Mouse (Mus musculus) CH12.LX (cell line): ENCODE measurements around the gene Slc38a3. TPM values are rescaled to one million over a fixed set of nuclear protein-coding genes. Genes with fewer than 3 reads are reported as not detected.

Experiments used
- DNase-seq: peaks from one replicate; pipeline ENCODE4 v3.0.0-alpha.2; 2013; ENCODE audit errors: extremely low read depth
- H3K27ac ChIP-seq: 2 replicates; pipeline ENCODE4 v1.5.1; 2012; ENCODE audit warnings: low read depth, mild to moderate bottlenecking, control low read depth, moderate library complexity; ENCODE audit not compliant: insufficient read depth
- H3K27me3 ChIP-seq: replicated peaks from 2 replicates; pipeline ENCODE3; 2012; ENCODE audit warnings: inconsistent platforms
- H3K36me3 ChIP-seq, 2 experiments: replicated peaks in 1 of 2; 2 replicates each; pipeline versions ENCODE3 to v1.6.1; 2012; ENCODE audit warnings: inconsistent platforms in 1 of 2, low read length in 1 of 2, mild to moderate bottlenecking in 1 of 2, mixed read lengths in 1 of 2, moderate library complexity in 1 of 2; ENCODE audit not compliant: control insufficient read depth in 1 of 2, insufficient read depth in 1 of 2
- H3K4me1 ChIP-seq, 2 experiments: 2 replicates each; pipeline ENCODE4 v1.6.1; 2012; ENCODE audit warnings: inconsistent platforms in 1 of 2, moderate library complexity in 1 of 2; ENCODE audit not compliant: insufficient read depth in 2 of 2, control insufficient read depth in 1 of 2
- H3K4me2 ChIP-seq: 2 replicates; pipeline ENCODE4 v1.6.1; 2012; ENCODE audit warnings: low read depth, mild to moderate bottlenecking, control low read depth; ENCODE audit not compliant: poor library complexity, insufficient read depth, severe bottlenecking
- H3K4me3 ChIP-seq, 3 experiments: fragments of 150-350 bp in 1 of 3; sonication (generic) in 1 of 3; replicated peaks in 1 of 3; 2 replicates each; pipeline versions ENCODE3 to v1.5.1; 2011 to 2012; ENCODE audit warnings: low read depth in 2 of 3, low read length in 2 of 3, mild to moderate bottlenecking in 2 of 3, moderate library complexity in 2 of 3, control low read depth in 1 of 3, improper control_type of control experiment in 1 of 3, inconsistent platforms in 1 of 3, mixed read lengths in 1 of 3; ENCODE audit not compliant: poor library complexity in 1 of 3
- H3K79me2 ChIP-seq: replicated peaks from 2 replicates; pipeline ENCODE4 v1.6.1; 2012; ENCODE audit warnings: mild to moderate bottlenecking, moderate library complexity; ENCODE audit not compliant: control insufficient read depth, poor library complexity, insufficient read depth, severe bottlenecking; ENCODE audit errors: extremely low read depth
- H3K9ac ChIP-seq: 2 replicates; pipeline ENCODE4 v1.6.1; 2012; ENCODE audit warnings: low read depth, mild to moderate bottlenecking, control low read depth, moderate library complexity; ENCODE audit not compliant: insufficient read depth
- H3K9me3 ChIP-seq: replicated peaks from 2 replicates; pipeline ENCODE3; 2012; ENCODE audit warnings: low read length, inconsistent platforms, mixed read lengths
- BHLHE40 ChIP-seq: IDR thresholded peaks from 2 replicates; pipeline ENCODE4 v1.6.1; 2011; ENCODE audit warnings: mild to moderate bottlenecking, low read depth, low read length, improper control_type of control experiment
- CHD1 ChIP-seq: IDR thresholded peaks from 2 replicates; pipeline ENCODE4 v1.6.1; 2012; ENCODE audit warnings: low read depth, low read length, improper control_type of control experiment, inconsistent platforms
- CHD2 ChIP-seq: IDR thresholded peaks from 2 replicates; pipeline ENCODE4 v1.6.1; 2011; ENCODE audit warnings: low read length, improper control_type of control experiment
- CTCF ChIP-seq, 2 experiments: IDR thresholded peaks in 1 of 2; conservative IDR thresholded peaks in 1 of 2; 2 replicates each; pipeline ENCODE4 v1.5.1; 2011 to 2012; ENCODE audit warnings: low read depth in 2 of 2, low read length in 2 of 2, improper control_type of control experiment in 1 of 2, inconsistent platforms in 1 of 2, mild to moderate bottlenecking in 1 of 2, moderate library complexity in 1 of 2
- ELF1 ChIP-seq: IDR thresholded peaks from 2 replicates; pipeline ENCODE4 v1.6.1; 2014; ENCODE audit warnings: low read depth, mild to moderate bottlenecking, inconsistent platforms, low read length, improper control_type of control experiment
- GABPA ChIP-seq: IDR thresholded peaks from 2 replicates; pipeline ENCODE4 v1.6.1; 2012; ENCODE audit warnings: low read depth, low read length, improper control_type of control experiment, inconsistent platforms; ENCODE audit not compliant: insufficient replicate concordance
- HCFC1 ChIP-seq: IDR thresholded peaks from 2 replicates; pipeline ENCODE4 v1.6.1; 2012; ENCODE audit warnings: low read depth, mild to moderate bottlenecking, inconsistent platforms, low read length, improper control_type of control experiment
- JUN ChIP-seq: IDR thresholded peaks from 2 replicates; pipeline ENCODE4 v1.6.1; 2011; ENCODE audit warnings: low read depth, mild to moderate bottlenecking, low read length, improper control_type of control experiment, moderate library complexity; ENCODE audit not compliant: insufficient read depth
- JUND ChIP-seq: conservative IDR thresholded peaks from 2 replicates; pipeline ENCODE4 v1.6.1; 2011; ENCODE audit warnings: low read depth, low read length, improper control_type of control experiment
- MAFK ChIP-seq: IDR thresholded peaks from 2 replicates; pipeline ENCODE4 v1.6.1; 2011; ENCODE audit warnings: low read length, improper control_type of control experiment; ENCODE audit not compliant: insufficient replicate concordance
- MAX ChIP-seq: IDR thresholded peaks from 2 replicates; pipeline ENCODE4 v1.6.1; 2011; ENCODE audit warnings: low read length, improper control_type of control experiment
- MAZ ChIP-seq: IDR thresholded peaks from 2 replicates; pipeline ENCODE4 v1.6.1; 2012; ENCODE audit warnings: low read depth, mild to moderate bottlenecking, inconsistent platforms, low read length, improper control_type of control experiment, moderate library complexity
- MXI1 ChIP-seq: IDR thresholded peaks from 2 replicates; pipeline ENCODE4 v1.6.1; 2011; ENCODE audit warnings: mild to moderate bottlenecking, low read depth, low read length, improper control_type of control experiment
- NELFE ChIP-seq: IDR thresholded peaks from 2 replicates; pipeline ENCODE4 v1.6.1; 2011; ENCODE audit warnings: low read depth, low read length, improper control_type of control experiment
- NRF1 ChIP-seq: IDR thresholded peaks from 2 replicates; pipeline ENCODE4 v1.6.1; 2014; ENCODE audit warnings: low read depth, mild to moderate bottlenecking, inconsistent platforms, low read length, improper control_type of control experiment, moderate library complexity
- PAX5 ChIP-seq: IDR thresholded peaks from 2 replicates; pipeline ENCODE4 v1.6.1; 2012; ENCODE audit warnings: low read length, inconsistent platforms, mixed read lengths
- POLR2A ChIP-seq: IDR thresholded peaks from 2 replicates; pipeline ENCODE4 v1.6.1; 2011; ENCODE audit warnings: low read depth, mild to moderate bottlenecking, improper control_type of control experiment, low read length
- POLR2AphosphoS2 ChIP-seq: IDR thresholded peaks from 2 replicates; pipeline ENCODE4 v1.6.1; 2011; ENCODE audit warnings: low read depth, low read length, improper control_type of control experiment
- RAD21 ChIP-seq: IDR thresholded peaks from 2 replicates; pipeline ENCODE4 v1.6.1; 2011; ENCODE audit warnings: low read depth, mild to moderate bottlenecking, low read length, improper control_type of control experiment, moderate library complexity
- RCOR1 ChIP-seq: conservative IDR thresholded peaks from 2 replicates; pipeline ENCODE4 v1.6.1; 2012; ENCODE audit warnings: low read depth, mild to moderate bottlenecking, inconsistent platforms, low read length, improper control_type of control experiment
- SIN3A ChIP-seq: IDR thresholded peaks from 2 replicates; pipeline ENCODE4 v1.6.1; 2012; ENCODE audit warnings: low read length, improper control_type of control experiment, inconsistent platforms
- SMC3 ChIP-seq: IDR thresholded peaks from 2 replicates; pipeline ENCODE4 v1.6.1; 2011; ENCODE audit warnings: low read depth, low read length, improper control_type of control experiment
- TBP ChIP-seq: conservative IDR thresholded peaks from 2 replicates; pipeline ENCODE4 v1.6.1; 2011; ENCODE audit warnings: low read depth, low read length, improper control_type of control experiment
- TCF12 ChIP-seq: IDR thresholded peaks from 2 replicates; pipeline ENCODE4 v1.6.1; 2014; ENCODE audit warnings: low read depth, mild to moderate bottlenecking, inconsistent platforms, low read length, improper control_type of control experiment
- UBTF ChIP-seq: IDR thresholded peaks from 2 replicates; pipeline ENCODE4 v1.6.1; 2012; ENCODE audit warnings: low read depth, mild to moderate bottlenecking, inconsistent platforms, low read length, improper control_type of control experiment, moderate library complexity
- USF1 ChIP-seq: IDR thresholded peaks from 2 replicates; pipeline ENCODE4 v1.6.1; 2014; ENCODE audit warnings: low read depth, mild to moderate bottlenecking, inconsistent platforms, low read length, improper control_type of control experiment
- USF2 ChIP-seq: conservative IDR thresholded peaks from 2 replicates; pipeline ENCODE4 v1.6.1; 2011; ENCODE audit warnings: low read depth, low read length, improper control_type of control experiment
- ZC3H11A ChIP-seq: IDR thresholded peaks from 2 replicates; pipeline ENCODE4 v1.6.1; 2012; ENCODE audit warnings: low read depth, mild to moderate bottlenecking, inconsistent platforms, low read length, improper control_type of control experiment
- ZKSCAN1 ChIP-seq: IDR thresholded peaks from 2 replicates; pipeline ENCODE4 v1.6.1; 2012; ENCODE audit warnings: low read depth, inconsistent platforms, low read length, improper control_type of control experiment, borderline replicate concordance
- ZMIZ1 ChIP-seq: IDR thresholded peaks from 2 replicates; pipeline ENCODE4 v1.6.1; 2012; ENCODE audit warnings: low read depth, mild to moderate bottlenecking, inconsistent platforms, low read length, improper control_type of control experiment
- ZNF384 ChIP-seq: IDR thresholded peaks from 2 replicates; pipeline ENCODE4 v1.6.1; 2012; ENCODE audit warnings: low read depth, low read length, improper control_type of control experiment, inconsistent platforms
- dilution Hi-C: fragments of 300-500 bp; cut with MboI; formaldehyde crosslinking; loops from 2 replicates; pipeline ENCODE4 v1.14.3; 2020; ENCODE audit warnings: low sequenced_read_pairs; ENCODE audit not compliant: extremely low pct_unique_long_range_greater_than_20kb, extremely low pct_ligation_motif_present
- in situ Hi-C: fragments of 300-500 bp; cut with MboI; formaldehyde crosslinking; loops from 3 replicates; pipeline ENCODE4 v1.14.3; 2019; ENCODE audit warnings: low sequenced_read_pairs, low pct_ligation_motif_present, low pct_unique_long_range_greater_than_20kb, mixed read lengths
- polyA plus RNA-seq: library from polyadenylated mRNA; unstranded; fragments of >175 nt; gene quantifications from 2 replicates; pipeline ENCODE4 v1.2.1, GENCODE M21; 2012; ENCODE audit warnings: low read depth; ENCODE audit not compliant: insufficient read length
- total RNA-seq, 2 experiments: library from RNA; depleted of rRNA; stranded (reverse); fragments of 300-350 nt in 1 of 2; fragments of >200 nt in 1 of 2; gene quantifications; 2 replicates each; pipeline ENCODE4 v1.2.3; 2012 to 2014

Slc38a3 gene
- total and polyA plus RNA-seq, 3 experiments, result 0.04 TPM; not detected in 2

GRCm38 (mm10) chr9:107637070-107637469 is 32.3 kb downstream of the Slc38a3 start:
- no peaks in the 10 kb centered on the region for H3K27me3 ChIP-seq
- dilution Hi-C loops, result no loop called here
- no peak overlapping the region for H3K27ac ChIP-seq
- H3K9me3 ChIP-seq, result no peaks in the 10 kb centered on the region
- H3K4me1 ChIP-seq, result peaks cover 19 to 43% of the 10 kb centered on the region in 2 experiments
- H3K9ac ChIP-seq, result no peak overlapping the region
- H3K79me2 ChIP-seq, result peaks cover 27% of the 10 kb centered on the region
- TF ChIP-seq SMC3, result no peak
- TF ChIP-seq ZC3H11A, result no peak
- no peak for TF ChIP-seq ZNF384
- no peak for TF ChIP-seq PAX5
- no peak for TF ChIP-seq NELFE
- TF ChIP-seq JUND, result no peak
- TF ChIP-seq TCF12, result no peak
- no peak overlapping the region for H3K4me2 ChIP-seq
- no peak for DNase-seq
- in situ Hi-C loops, result no loop called here
- no peak overlapping the region for H3K4me3 ChIP-seq
- H3K36me3 ChIP-seq, result peaks cover 4 to 8% of the 10 kb centered on the region in 2 experiments

- in situ Hi-C loops, result no loop called here
- H3K27me3 ChIP-seq, result no peaks in the 10 kb centered on the region
- peak within 1 kb of the TSS; percentile 70 for H3K27ac ChIP-seq
- peaks cover 6 to 23% of the 10 kb centered on the region in 2 experiments for H3K36me3 ChIP-seq
- H3K4me3 ChIP-seq, result peak within 1 kb of the TSS; percentile 88 to 97 (median 94)
- H3K9me3 ChIP-seq, result no peaks in the 10 kb centered on the region
- peak; percentile 98 for DNase-seq
- dilution Hi-C loops, result no loop called here
- peaks cover 43% of the 10 kb centered on the region for H3K79me2 ChIP-seq
- peaks cover 16 to 43% of the 10 kb centered on the region in 2 experiments for H3K4me1 ChIP-seq
- peak within 1 kb of the TSS; percentile 75 for H3K4me2 ChIP-seq
- peak within 1 kb of the TSS; percentile 93 for H3K9ac ChIP-seq
- TF ChIP-seq UBTF, result no peak
- peak; percentile 91 for TF ChIP-seq ZMIZ1
- TF ChIP-seq RAD21, result no peak
- TF ChIP-seq MXI1, result peak; percentile 27; the same call in 1 of the 2 replicates
- no peak for TF ChIP-seq BHLHE40
- TF ChIP-seq ZC3H11A, result no peak
- no peak for TF ChIP-seq CHD2
- TF ChIP-seq MAFK, result no peak
- peak; percentile 77 for TF ChIP-seq USF2
- no peak for TF ChIP-seq JUN
- 0 out of 2 replicates have a peak, but pooled peaks have one; percentile 24 for TF ChIP-seq ELF1
- no peak for TF ChIP-seq MAZ
- no peak for TF ChIP-seq ZKSCAN1
- TF ChIP-seq NELFE, result peak; percentile 79
- TF ChIP-seq USF1, result peak; percentile 75
- no peak; the same call in 1 of the 2 replicates for TF ChIP-seq NRF1
- no peak; the same call in 1 of the 2 replicates for TF ChIP-seq MAX
- TF ChIP-seq SMC3, result no peak
- TF ChIP-seq POLR2A, result peak; percentile 87
- no peak for TF ChIP-seq CHD1
- no peak for TF ChIP-seq JUND
- TF ChIP-seq CTCF (conservative IDR thresholded peaks at IDR 0.05 in 1 of 2, IDR thresholded peaks at IDR 0.05 in 1 of 2; ENCODE audit: low read depth in 2 of 2, low read length in 2 of 2), result peak in 1 of 2 experiments; percentile 36; a peak in 2 of 4 replicates
- TF ChIP-seq GABPA, result no peak
- TF ChIP-seq TBP, result no peak; the same call in 1 of the 2 replicates
- peak; percentile 35; the same call in 1 of the 2 replicates for TF ChIP-seq SIN3A
- no peak for TF ChIP-seq POLR2AphosphoS2
- no peak for TF ChIP-seq RCOR1
- TF ChIP-seq HCFC1, result peak; percentile 48
- TF ChIP-seq PAX5, result no peak
- peak; percentile 97 for TF ChIP-seq TCF12
Measured at GRCm38 (mm10) chr9:107635279-107636028, 33.9 kb downstream of the Slc38a3 start, which contains the start of gene Gnai2. Gnai2 (minus strand) TSS chr9:107635367.
